Mouse (Mus musculus) forebrain, embryonic 10.5 days (tissue): ENCODE data around the gene 2510039O18Rik. TPM values are rescaled to one million over a fixed set of nuclear protein-coding genes. Genes with fewer than 3 reads are reported as not detected.

ENCODE experiments used
- DNase-seq: peaks from one replicate; pipeline ENCODE4 v3.0.0-alpha.2; 2017; ENCODE audit warnings: low spot score; ENCODE audit errors: extremely low spot score
- H3K27ac ChIP-seq: fragments of 300-500 bp; sonication (generic); 2 replicates; pipeline ENCODE4 v1.5.1; 2016; ENCODE audit warnings: mild to moderate bottlenecking
- H3K27me3 ChIP-seq: fragments of 300-500 bp; sonication (generic); 2 replicates; pipeline ENCODE4 v1.6.1; 2016; ENCODE audit warnings: mild to moderate bottlenecking; ENCODE audit not compliant: poor library complexity, severe bottlenecking
- H3K36me3 ChIP-seq: fragments of 300-500 bp; sonication (generic); replicated peaks from 2 replicates; pipeline ENCODE4 v1.6.1; 2016; ENCODE audit warnings: mild to moderate bottlenecking, moderate library complexity
- H3K4me1 ChIP-seq: fragments of 300-500 bp; sonication (generic); 2 replicates; pipeline ENCODE4 v1.6.1; 2016
- H3K4me3 ChIP-seq: fragments of 300-500 bp; sonication (generic); 2 replicates; pipeline ENCODE4 v1.5.1; 2016; ENCODE audit warnings: mild to moderate bottlenecking, moderate library complexity
- H3K9me3 ChIP-seq: fragments of 300-500 bp; sonication (generic); 2 replicates; pipeline ENCODE4 v1.6.1; 2016; ENCODE audit warnings: mild to moderate bottlenecking, moderate library complexity
- WGBS: fragments of 180-500 bp; shearing (Covaris S2); methylation state at CpG from one replicate; pipeline ENCODE4 v1.1.7; 2016; 5-methylcytosine and 5-hydroxymethylcytosine counted together
- polyA plus RNA-seq: library from polyadenylated mRNA; unstranded; fragments of >200 nt; fragmentation: Nextera tagmentation; extraction: Ambion mirVana; gene quantifications from 2 replicates; pipeline ENCODE4 v1.2.1, GENCODE M21; 2016

2510039O18Rik gene
- polyA plus RNA-seq, 1 experiment from 2014 or later: 9.0 TPM

GRCm38 (mm10) chr4:147969337-147969736 is 28.6 kb downstream of the 2510039O18Rik start:
- Histone ChIP-seq H3K36me3 (no peaks in the 10 kb centered on the region), H3K4me3 (no peak overlapping the region), H3K27me3 (no peaks in the 10 kb centered on the region), H3K4me1 (no peaks in the 10 kb centered on the region; the same call in 1 of the 2 replicates), H3K9me3 (no peaks in the 10 kb centered on the region), H3K27ac (no peak overlapping the region)
- DNase-seq: no peak
- WGBS: 67% methylated on average over 9 of the region's 9 CpGs

GRCm38 (mm10) chr4:147976237-147976636 is 35.5 kb downstream of the 2510039O18Rik start:
- Histone ChIP-seq H3K27me3 (no peaks in the 10 kb centered on the region), H3K4me1 (no peaks in the 10 kb centered on the region), H3K4me3 (no peak overlapping the region), H3K36me3 (no peaks in the 10 kb centered on the region), H3K9me3 (no peaks in the 10 kb centered on the region), H3K27ac (no peak overlapping the region)
- no peak for DNase-seq
- 82% methylated on average over 3 of the region's 3 CpGs for WGBS

GRCm38 (mm10) chr4:147977726-147978125 is 37.0 kb downstream of the 2510039O18Rik start:
- DNase-seq: no peak
- no peaks in the 10 kb centered on the region for H3K36me3 ChIP-seq
- H3K27ac ChIP-seq: no peak overlapping the region
- H3K27me3 ChIP-seq: no peaks in the 10 kb centered on the region
- H3K9me3 ChIP-seq: no peaks in the 10 kb centered on the region
- no peak overlapping the region for H3K4me3 ChIP-seq
- H3K4me1 ChIP-seq: no peaks in the 10 kb centered on the region
- 84% methylated on average over 4 of the region's 4 CpGs for whole genome bisulfite sequencing

- no peaks in the 10 kb centered on the region for H3K9me3 ChIP-seq
- 91% methylated on average over 6 of the region's 6 CpGs for WGBS
- H3K27ac ChIP-seq: no peak overlapping the region
- H3K27me3 ChIP-seq: no peaks in the 10 kb centered on the region
- H3K4me3 ChIP-seq: no peak overlapping the region
- no peaks in the 10 kb centered on the region for H3K4me1 ChIP-seq
- no peaks in the 10 kb centered on the region for H3K36me3 ChIP-seq
- DNase-seq: no peak
Measured at GRCm38 (mm10) chr4:147978391-147978790, 37.7 kb downstream of the 2510039O18Rik start.

- Histone ChIP-seq H3K27me3 (no peaks in the 10 kb centered on the region), H3K27ac (no peak overlapping the region), H3K36me3 (no peaks in the 10 kb centered on the region), H3K4me1 (no peaks in the 10 kb centered on the region), H3K4me3 (no peak overlapping the region), H3K9me3 (no peaks in the 10 kb centered on the region)
- 82% methylated on average over 7 of the region's 7 CpGs for WGBS
- DNase-seq: no peak
Measured at GRCm38 (mm10) chr4:147979441-147979860, 38.8 kb downstream of the 2510039O18Rik start.

GRCm38 (mm10) chr4:147985205-147986132 is 44.8 kb downstream of the 2510039O18Rik start, which contains the start of gene Nppb:
Gene Nppb, plus strand, starts transcription at chr4:147985788.
- Histone ChIP-seq H3K36me3 (no peaks in the 10 kb centered on the region), H3K4me1 (peaks cover 6% of the 10 kb centered on the region), H3K9me3 (no peaks in the 10 kb centered on the region), H3K4me3 (no peak within 1 kb of the TSS), H3K27ac (no peak within 1 kb of the TSS), H3K27me3 (no peaks in the 10 kb centered on the region)
- DNase-seq: no peak
- 36% methylated on average over 20 of the region's 20 CpGs for WGBS

- Histone ChIP-seq H3K27me3 (no peaks in the 10 kb centered on the region), H3K4me3 (no peak overlapping the region), H3K36me3 (no peaks in the 10 kb centered on the region), H3K4me1 (no peaks in the 10 kb centered on the region), H3K9me3 (no peaks in the 10 kb centered on the region), H3K27ac (no peak overlapping the region)
- WGBS: 70% methylated on average over 7 of the region's 7 CpGs
- DNase-seq: no peak
Measured at GRCm38 (mm10) chr4:147993571-147994095, 52.9 kb downstream of the 2510039O18Rik start.

- 78% methylated on average over 3 of the region's 3 CpGs for WGBS
- Histone ChIP-seq H3K4me3 (no peak overlapping the region), H3K27me3 (no peaks in the 10 kb centered on the region), H3K4me1 (peaks cover 3% of the 10 kb centered on the region; the same call in 1 of the 2 replicates), H3K9me3 (no peaks in the 10 kb centered on the region), H3K36me3 (no peaks in the 10 kb centered on the region), H3K27ac (no peak overlapping the region)
- DNase-seq: no peak
Measured at GRCm38 (mm10) chr4:147995311-147995710, 54.6 kb downstream of the 2510039O18Rik start.

Other genes starting within 250 kb of the 2510039O18Rik start
- not detected in 2 replicates for gene Zfp534, start 238.3 kb upstream of the 2510039O18Rik start, polyA plus RNA-seq
- 8.2 and 8.4 TPM in 2 replicates for gene Zfp984, start 131.1 kb upstream of the 2510039O18Rik start, polyA plus RNA-seq
- 4.7 and 6.0 TPM in 2 replicates for gene Zfp933, start 92.5 kb upstream of the 2510039O18Rik start, polyA plus RNA-seq
- gene Miip, start 72.1 kb upstream of the 2510039O18Rik start, polyA plus RNA-seq: 70.1 and 73.4 TPM in 2 replicates
- gene Fv1, start 71.9 kb upstream of the 2510039O18Rik start, polyA plus RNA-seq: 15.4 and 16.4 TPM in 2 replicates
- gene Mfn2, start 36.2 kb upstream of the 2510039O18Rik start, polyA plus RNA-seq: 42.9 and 43.4 TPM in 2 replicates
- gene Plod1, start 4.1 kb upstream of the 2510039O18Rik start, polyA plus RNA-seq: 20.9 and 23.0 TPM in 2 replicates
- gene Nppb, start 44.9 kb downstream of the 2510039O18Rik start, polyA plus RNA-seq: not detected in 2 replicates
- 0.31 TPM in 1 of 2 replicates, not detected in the other for gene Nppa, start 59.8 kb downstream of the 2510039O18Rik start, polyA plus RNA-seq
- 13.4 and 14.2 TPM in 2 replicates for gene Clcn6, start 97.9 kb downstream of the 2510039O18Rik start, polyA plus RNA-seq
- 27.7 and 30.1 TPM in 2 replicates for gene Mthfr, start 98.2 kb downstream of the 2510039O18Rik start, polyA plus RNA-seq
- 19.4 TPM in 2 replicates for gene Agtrap, start 147.1 kb downstream of the 2510039O18Rik start, polyA plus RNA-seq
- gene Mad2l2, start 189.5 kb downstream of the 2510039O18Rik start, polyA plus RNA-seq: 61.8 and 64.5 TPM in 2 replicates
- 1.6 and 2.2 TPM in 2 replicates for gene Draxin, start 189.8 kb downstream of the 2510039O18Rik start, polyA plus RNA-seq
- gene Fbxo6, start 211.2 kb downstream of the 2510039O18Rik start, polyA plus RNA-seq: 8.4 and 10.4 TPM in 2 replicates
- gene Fbxo44, start 219.6 kb downstream of the 2510039O18Rik start, polyA plus RNA-seq: 33.4 and 34.4 TPM in 2 replicates
- gene Fbxo2, start 219.7 kb downstream of the 2510039O18Rik start, polyA plus RNA-seq: 0.97 and 1.4 TPM in 2 replicates